Mouse (Mus musculus) thymus, adult 18-20 months (tissue): Measurements from ENCODE around the gene Csrnp3.

Experiments
- DNase-seq, 2 experiments: peaks; one replicate each; pipeline ENCODE4 v3.0.0; 2022; ENCODE audit warnings: mixed read lengths in 2 of 2

The Csrnp3 gene

DNA sequence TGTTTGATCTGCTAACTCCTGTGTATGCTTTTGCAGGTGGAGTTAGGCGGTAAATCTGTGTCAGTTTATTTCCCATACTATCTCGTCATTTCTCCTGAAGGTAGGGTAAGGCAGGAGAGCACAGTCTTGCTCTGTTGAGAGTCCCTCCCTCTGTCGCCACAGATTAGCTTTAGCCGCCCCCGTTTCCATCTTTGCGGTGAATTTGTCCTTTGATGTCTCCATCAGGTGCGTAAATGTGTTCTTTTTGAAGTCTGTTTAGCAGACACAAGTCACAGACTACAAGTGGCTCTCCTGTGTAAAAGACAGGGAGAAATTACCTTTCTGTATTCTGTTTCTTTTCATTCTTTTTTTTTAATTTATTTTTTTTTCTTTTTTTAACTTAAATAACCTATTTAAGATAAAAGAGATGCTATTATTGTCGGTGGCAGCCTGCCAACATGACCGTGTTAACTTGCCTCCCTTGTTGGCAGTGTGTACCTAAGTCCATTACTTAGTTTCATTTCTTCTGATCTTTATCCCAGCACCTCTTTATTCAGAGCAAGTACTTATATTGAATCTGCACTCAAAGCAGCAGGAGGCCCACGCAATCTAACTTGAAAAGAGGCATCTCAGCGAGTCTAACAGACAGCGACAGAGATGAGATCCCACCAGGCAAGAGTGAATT lies 25.5 kb downstream of the Csrnp3 start:
- DNase-seq: no peak

DNA sequence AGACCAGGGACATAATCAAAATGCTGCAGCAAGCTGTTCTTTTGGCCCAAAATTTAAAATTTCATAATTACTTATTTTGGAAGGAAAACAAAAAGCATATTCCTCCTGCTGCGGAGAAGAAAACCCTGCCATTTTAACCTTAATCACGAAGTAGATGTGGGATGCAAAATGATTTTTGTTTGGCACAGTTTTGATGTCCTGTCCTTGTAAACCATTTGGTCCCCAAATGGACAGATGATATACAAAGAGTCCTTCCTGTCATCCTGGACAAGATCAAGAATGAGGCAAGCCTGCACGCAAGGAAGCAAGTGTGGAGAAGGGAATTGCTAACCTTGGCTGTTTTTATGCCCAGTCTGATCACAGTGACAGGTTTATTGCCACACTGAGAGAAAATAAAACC lies 46.0 kb downstream of the Csrnp3 start:
- DNase-seq: no peak

GRCm38 (mm10) chr2:65893241-65893640 lies 47.7 kb downstream of the Csrnp3 start:
- DNase-seq: no peak

- no peak for DNase-seq
Observed at GRCm38 (mm10) chr2:65894299-65894698, 48.7 kb downstream of the Csrnp3 start.

GRCm38 (mm10) chr2:65896542-65896941 lies 51.0 kb downstream of the Csrnp3 start:
- DNase-seq: no peak

DNA sequence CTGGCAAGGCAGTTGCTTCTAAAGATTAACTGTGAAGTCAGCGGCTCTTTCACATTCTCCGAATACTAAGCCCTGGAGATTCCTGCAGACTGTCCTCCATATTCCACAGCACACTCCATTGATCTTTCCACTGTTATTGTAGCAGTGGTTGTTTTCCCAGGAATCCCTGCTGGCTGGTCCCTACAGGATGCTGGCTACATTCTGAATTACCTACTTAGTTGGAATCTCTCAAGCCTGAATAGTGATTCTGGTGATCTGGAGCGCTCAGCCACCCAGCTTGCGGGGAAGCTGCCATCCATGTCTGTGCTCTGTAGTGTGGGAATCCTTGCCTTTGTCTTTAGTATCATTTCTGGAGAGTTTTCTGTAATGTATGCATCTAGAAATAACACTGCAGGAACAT lies 51.5 kb downstream of the Csrnp3 start:
- DNase-seq: no peak

GRCm38 (mm10) chr2:65899478-65899877 lies 53.9 kb downstream of the Csrnp3 start:
- DNase-seq: no peak

DNA sequence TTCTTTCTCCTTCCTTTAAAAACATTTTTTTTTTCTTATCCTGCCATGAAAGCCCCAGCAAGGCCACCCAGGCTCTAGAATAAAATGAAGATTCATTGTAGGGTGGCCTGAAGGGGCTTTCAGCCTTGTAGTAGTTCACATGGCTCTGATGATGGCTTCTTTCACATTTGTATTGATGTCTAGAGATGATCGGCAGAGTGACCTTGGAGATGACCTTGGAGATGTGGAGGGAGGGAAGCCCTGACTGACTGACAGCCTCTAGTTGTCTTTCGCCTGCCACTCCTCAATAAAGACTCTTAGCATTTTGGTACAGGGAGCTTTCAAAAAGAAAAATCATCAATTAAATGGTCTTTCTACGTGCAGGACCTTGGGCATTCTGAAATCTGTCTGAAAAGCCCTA lies 63.0 kb downstream of the Csrnp3 start:
- DNase-seq: no peak

DNA sequence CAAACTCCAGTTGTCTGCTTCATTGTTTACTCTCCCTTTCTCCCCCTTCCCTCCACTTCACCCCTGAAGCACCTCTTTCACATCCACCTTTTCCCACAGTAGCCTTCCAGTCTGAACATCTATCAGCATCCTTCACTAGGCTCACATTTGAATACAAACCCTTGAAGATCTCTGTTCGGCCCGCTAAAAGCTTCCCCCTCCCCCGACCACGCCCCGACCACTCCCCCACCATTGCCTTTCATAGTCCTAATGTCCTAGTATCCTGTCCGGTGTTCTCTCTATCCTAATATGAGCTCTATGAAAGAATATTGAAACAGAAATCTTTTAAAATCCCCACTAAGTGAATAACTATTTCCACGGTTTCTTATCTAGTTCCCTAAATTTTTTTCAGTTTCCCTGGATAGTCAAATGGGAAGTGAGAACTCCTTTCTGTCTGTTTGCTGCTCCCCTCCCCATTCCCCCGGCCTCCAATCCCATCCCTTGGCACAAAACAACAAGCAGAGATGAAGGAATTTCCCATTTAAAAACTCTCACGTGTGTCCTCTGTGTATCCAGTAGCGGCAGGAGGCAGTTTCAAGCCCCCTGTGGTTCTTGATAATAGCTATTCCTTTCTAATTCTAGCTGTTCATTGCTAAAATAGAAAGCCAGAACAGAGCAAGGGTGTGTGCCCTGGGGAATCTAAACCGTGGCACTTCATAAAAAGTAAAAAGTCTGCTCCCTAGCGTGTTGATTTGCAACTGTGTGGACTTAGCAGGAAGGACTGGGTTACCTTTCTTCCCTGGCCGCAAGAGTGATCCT lies 64.4 kb downstream of the Csrnp3 start:
- DNase-seq: no peak

DNA sequence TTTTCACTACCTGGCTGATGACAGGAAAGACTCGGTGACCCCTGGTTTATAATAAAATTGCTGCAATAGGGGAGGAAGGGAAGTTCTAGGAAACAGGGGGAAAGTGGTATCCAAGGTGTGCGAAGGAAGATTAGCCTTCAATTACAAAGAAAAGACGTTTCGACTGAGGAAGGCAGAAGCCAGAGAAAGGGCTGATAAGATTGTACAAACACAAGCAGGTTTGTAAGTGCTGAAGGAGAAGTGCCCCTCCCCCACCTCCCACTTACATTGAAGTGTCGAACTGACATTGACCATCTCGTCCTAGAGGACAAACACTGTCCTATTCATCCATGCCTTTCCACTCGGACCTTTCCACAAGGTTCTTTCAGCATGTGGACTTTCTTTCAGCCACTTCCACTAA lies 70.4 kb downstream of the Csrnp3 start:
- no peak for DNase-seq

DNA sequence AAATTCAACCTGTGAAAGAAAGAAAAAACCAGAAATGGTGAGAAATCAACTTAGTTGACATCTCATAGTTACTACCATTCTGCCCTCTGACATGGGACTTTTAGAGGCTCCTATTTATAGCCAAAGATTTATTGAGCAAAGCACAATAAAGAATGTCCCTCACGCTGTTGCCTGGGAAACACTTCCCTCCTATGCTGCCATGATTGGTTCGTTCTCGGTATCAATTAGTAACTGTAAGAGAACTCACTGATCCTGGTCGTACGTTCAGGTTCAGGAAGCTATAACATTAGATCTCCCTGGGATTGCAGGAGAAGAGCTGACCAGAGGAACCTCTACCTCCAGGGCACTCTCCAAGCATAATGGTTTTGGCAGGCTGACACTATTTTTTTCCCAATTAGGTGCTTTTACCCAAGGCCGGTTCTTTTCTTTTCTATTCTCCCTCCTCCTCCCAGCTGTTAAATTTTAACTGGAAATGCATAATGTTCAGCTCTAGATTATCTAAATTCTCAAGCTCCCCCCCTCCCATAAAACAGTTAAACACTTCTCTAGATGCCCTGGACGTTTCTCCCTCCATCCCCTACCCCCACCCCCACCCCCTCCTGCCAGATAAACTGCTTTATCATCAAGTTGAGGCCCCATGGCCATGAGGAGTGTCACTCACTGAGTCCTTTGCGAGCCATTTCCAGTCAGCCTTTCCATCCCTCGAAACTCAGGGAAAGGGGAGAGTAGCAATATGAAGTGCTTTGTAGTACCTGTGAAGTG lies 75.3 kb downstream of the Csrnp3 start:
- DNase-seq: no peak

GRCm38 (mm10) chr2:65925363-65925941 lies 79.9 kb downstream of the Csrnp3 start:
- no peak for DNase-seq

GRCm38 (mm10) chr2:65926935-65927708 lies 81.6 kb downstream of the Csrnp3 start:
- no peak for DNase-seq

- no peak for DNase-seq
Observed at GRCm38 (mm10) chr2:65929286-65929685, 83.7 kb downstream of the Csrnp3 start.

GRCm38 (mm10) chr2:65929927-65930326 lies 84.4 kb downstream of the Csrnp3 start:
- no peak for DNase-seq

GRCm38 (mm10) chr2:65931313-65931712 lies 85.7 kb downstream of the Csrnp3 start:
- DNase-seq: no peak

DNA sequence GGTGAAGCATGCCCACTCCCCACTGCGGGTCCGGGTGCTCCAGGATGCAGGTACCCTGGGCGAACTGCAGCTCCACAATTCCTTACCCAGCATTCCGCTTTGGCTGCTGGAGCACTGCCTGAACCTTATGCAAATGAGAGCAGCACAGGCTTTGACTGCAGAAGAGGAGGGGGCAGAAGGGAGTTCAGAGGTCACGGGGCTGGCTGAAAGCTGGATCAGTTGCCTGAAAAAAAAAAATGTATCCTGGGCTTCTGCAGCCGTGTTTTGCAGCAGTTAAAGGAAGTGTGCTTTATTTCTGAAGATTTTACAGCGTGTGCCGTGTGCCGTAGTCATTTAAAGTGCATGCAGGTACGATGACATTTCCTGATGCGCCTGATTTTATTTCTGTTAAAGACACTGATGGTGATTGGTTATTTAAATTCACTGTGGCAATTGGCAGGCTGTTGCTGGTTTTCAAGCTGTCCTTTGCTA lies 86.3 kb downstream of the Csrnp3 start:
- DNase-seq: no peak

DNA sequence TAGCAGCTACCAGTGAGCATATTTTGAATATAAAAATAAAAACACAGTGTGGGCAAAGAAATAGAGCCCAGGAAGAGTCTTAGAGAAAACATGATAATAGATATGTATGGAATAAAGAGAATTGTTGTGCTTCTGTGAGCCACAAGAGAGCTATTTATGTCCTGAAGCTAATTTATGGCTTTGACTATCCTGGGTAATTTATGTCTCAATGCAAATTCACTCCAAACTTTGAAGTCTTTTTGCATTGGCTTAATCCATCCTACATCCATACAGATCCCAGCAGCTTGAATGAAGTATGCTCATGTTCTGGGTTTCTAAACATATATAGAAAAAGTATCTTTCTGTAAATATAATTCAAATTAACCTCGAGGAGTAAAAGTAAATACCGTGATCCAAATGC lies 88.5 kb downstream of the Csrnp3 start:
- no peak for DNase-seq

DNA sequence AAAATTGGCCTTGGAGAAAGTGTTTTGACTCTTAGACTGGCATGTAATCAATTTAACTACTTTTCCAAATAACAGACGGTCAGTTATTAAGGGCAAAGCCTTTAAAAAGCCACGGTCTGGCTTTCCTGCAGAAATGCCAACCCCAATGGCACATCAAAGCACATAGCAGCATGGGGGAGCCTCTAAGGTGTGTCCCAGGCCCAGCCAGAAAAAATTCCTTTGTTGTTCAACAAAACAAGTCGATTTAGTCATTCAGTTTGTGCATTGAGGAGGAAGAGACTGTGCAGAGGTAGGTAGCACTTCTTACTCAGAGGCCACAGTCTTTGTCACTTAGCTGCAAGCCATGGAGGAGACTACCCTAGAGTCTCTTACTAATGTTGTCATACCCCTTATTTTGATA lies 93.3 kb downstream of the Csrnp3 start:
- DNase-seq: no peak

GRCm38 (mm10) chr2:65940351-65940750 lies 94.8 kb downstream of the Csrnp3 start:
- DNase-seq: no peak

DNA sequence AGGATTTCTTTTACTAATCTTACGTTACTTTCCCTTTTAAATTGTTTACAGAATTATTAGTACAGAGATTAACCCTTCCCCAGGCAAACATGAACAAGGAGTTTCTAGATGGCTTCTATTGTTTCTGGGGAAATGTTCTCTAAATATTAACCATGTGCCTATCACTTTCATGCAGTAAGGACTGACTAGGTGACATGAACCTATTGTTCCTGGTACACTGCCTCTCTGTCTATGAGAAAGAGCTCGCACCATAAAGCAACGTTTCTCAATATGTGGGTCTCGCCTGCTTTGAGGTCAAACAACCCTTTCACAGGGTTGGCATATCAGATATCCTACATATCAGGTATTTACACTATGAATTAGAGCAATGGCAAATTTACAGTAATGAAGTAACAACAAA lies 96.8 kb downstream of the Csrnp3 start:
- no peak for DNase-seq

DNA sequence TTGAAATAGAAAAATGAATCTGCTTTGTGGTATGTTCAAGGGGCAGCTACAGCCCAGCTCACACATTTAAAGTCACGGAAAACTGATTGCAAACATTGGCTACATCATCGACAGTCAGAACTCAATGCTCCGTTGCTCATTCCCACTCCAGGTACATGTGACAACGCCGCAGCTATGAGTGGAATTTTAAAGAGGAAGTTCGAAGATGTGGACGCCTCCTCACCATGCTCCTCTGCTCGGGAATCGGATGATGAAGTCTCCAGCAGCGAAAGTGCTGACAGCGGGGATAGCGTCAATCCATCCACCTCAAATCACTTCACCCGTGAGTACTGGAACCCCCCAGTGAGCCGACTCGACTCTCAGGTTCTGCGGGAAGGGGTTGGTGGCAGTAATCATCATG lies 103.2 kb downstream of the Csrnp3 start:
- DNase-seq: no peak
